ENCODE assay signal across 19 mouse cellular contexts in the genomic region with DNA sequence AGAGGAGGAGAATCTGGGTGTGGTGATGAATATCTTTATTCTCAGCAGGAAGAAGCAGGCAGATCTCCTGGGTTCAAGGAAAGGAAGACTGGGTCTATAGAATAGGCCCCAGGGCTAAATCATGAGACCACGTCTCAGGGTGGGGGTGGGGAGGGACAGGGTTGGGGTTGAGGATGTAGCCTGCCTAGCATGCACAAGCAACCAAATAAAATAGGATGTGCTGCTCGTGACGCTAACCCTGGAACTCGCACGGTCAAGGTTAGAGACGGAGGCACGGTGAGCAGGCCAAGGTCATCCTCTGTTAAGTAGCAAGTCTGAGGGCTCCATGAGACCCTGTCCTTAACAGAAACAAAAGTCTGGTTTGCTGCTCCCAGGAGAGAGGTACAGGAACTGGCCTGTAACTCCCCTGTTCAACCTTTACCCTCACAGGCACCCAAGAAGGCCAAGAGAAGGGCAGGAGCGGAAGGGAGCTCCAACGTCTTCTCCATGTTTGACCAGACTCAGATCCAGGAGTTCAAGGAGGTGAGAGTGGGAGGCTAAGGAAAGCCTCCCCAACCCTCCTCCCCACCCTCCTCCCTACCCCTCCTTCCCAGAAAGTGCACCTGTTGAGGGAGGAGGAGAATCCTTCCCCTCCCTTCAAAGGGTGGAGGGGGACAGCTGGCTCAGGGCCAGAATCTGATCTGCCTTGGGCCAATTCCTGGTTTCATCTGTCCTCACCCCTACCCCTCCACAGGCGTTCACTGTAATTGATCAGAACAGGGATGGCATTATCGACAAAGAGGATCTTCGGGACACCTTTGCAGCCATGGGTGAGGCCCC. TPM values are rescaled to one million over a fixed set of nuclear protein-coding genes. Genes with fewer than 3 reads are reported as not detected.
DNase-seq lines count a peak whose midpoint lies in the region; ATAC-seq lines count a peak whose summit lies in the region.
"Had no signal": no experiment of that assay in that cellular context is flagged by ENCODE, and none has a peak within 500 bp of the region (broad histone marks: within the 10 kb centered on the region; RNA-seq: fewer than 3 reads in every experiment).

No protein-coding gene starts in this region.

- no peaks in the 10 kb centered on the region for H3K36me3 ChIP-seq in limb, embryonic 13.5 days
- H3K36me3 ChIP-seq in limb, embryonic 10.5 days: no peaks in the 10 kb centered on the region
- H3K36me3 ChIP-seq in limb, embryonic 15.5 days: no peaks in the 10 kb centered on the region
- no peaks in the 10 kb centered on the region for H3K36me3 ChIP-seq in forebrain, embryonic 16.5 days (ENCODE audit: control insufficient read depth, insufficient read depth)
- H3K36me3 ChIP-seq: intestine, embryonic 15.5 days; liver, embryonic 15.5 days; lung, embryonic 15.5 days had no signal

- H3K27me3 ChIP-seq in limb, embryonic 13.5 days: peaks cover 9% of the 10 kb centered on the region; the same call in 1 of the 2 replicates
- peaks cover 25% of the 10 kb centered on the region for H3K27me3 ChIP-seq in limb, embryonic 10.5 days (ENCODE audit: low read depth, poor library complexity, severe bottlenecking)
- H3K27me3 ChIP-seq in limb, embryonic 15.5 days: no peaks in the 10 kb centered on the region
- H3K27me3 ChIP-seq in forebrain, embryonic 16.5 days (replicated peaks; ENCODE audit: control insufficient read depth, insufficient read depth, low read length): no peaks in the 10 kb centered on the region
- H3K27me3 ChIP-seq: intestine, embryonic 15.5 days; liver, embryonic 15.5 days; lung, embryonic 15.5 days had no signal

- H3K27ac ChIP-seq in limb, embryonic 13.5 days: no peak overlapping the region
- no peak overlapping the region for H3K27ac ChIP-seq in limb, embryonic 10.5 days
- no peak overlapping the region for H3K27ac ChIP-seq in limb, embryonic 15.5 days
- H3K27ac ChIP-seq in forebrain, embryonic 16.5 days (ENCODE audit: low read length): no peak overlapping the region
- H3K27ac ChIP-seq: forebrain, embryonic 13.5 days; hindbrain, embryonic 10.5 days; intestine, embryonic 15.5 days; liver, embryonic 15.5 days; lung, embryonic 15.5 days had no signal

- no peak overlapping the region for H3K9ac ChIP-seq in limb, embryonic 13.5 days
- no peak overlapping the region for H3K9ac ChIP-seq in limb, embryonic 15.5 days
- H3K9ac ChIP-seq in forebrain, embryonic 16.5 days (replicated peaks; ENCODE audit: low read depth, low read length): no peak overlapping the region
- H3K9ac ChIP-seq: forebrain, embryonic 13.5 days; intestine, embryonic 15.5 days; liver, embryonic 15.5 days; lung, embryonic 15.5 days had no signal

- H3K4me1 ChIP-seq in limb, embryonic 13.5 days: peaks cover 25% of the 10 kb centered on the region
- H3K4me1 ChIP-seq in limb, embryonic 10.5 days: peaks cover 36% of the 10 kb centered on the region
- H3K4me1 ChIP-seq in limb, embryonic 15.5 days: peaks cover 26% of the 10 kb centered on the region
- peaks cover 13% of the 10 kb centered on the region for H3K4me1 ChIP-seq in forebrain, embryonic 16.5 days (replicated peaks; ENCODE audit: control insufficient read depth, insufficient read depth, low read length)

- peak overlapping the region; percentile 42 for H3K4me3 ChIP-seq in limb, embryonic 13.5 days
- H3K4me3 ChIP-seq in limb, embryonic 10.5 days: no peak overlapping the region
- peak overlapping the region; percentile 7 for H3K4me3 ChIP-seq in limb, embryonic 15.5 days
- no peak overlapping the region for H3K4me3 ChIP-seq in forebrain, embryonic 16.5 days (replicated peaks; ENCODE audit: low read length)
- H3K4me3 ChIP-seq: erythroblast, embryonic 14.5 days; forebrain, embryonic 13.5 days; hindbrain, embryonic 10.5 days; intestine, embryonic 15.5 days; layer of hippocampus, adult 2 months; liver, embryonic 15.5 days; lung, embryonic 15.5 days had no signal

- WGBS in limb, embryonic 13.5 days: 82% methylated on average over 12 of the region's 12 CpGs
- WGBS in limb, embryonic 10.5 days: 86% methylated on average over 12 of the region's 12 CpGs
- WGBS in limb, embryonic 15.5 days: 82% methylated on average over 12 of the region's 12 CpGs
- 91% methylated on average over 12 of the region's 12 CpGs for WGBS in forebrain, embryonic 16.5 days

- no peak overlapping the region for H3K4me2 ChIP-seq in limb, embryonic 13.5 days (replicated peaks)
- no peak overlapping the region for H3K4me2 ChIP-seq in limb, embryonic 15.5 days
- no peak overlapping the region for H3K4me2 ChIP-seq in forebrain, embryonic 16.5 days (ENCODE audit: low read length)
- H3K4me2 ChIP-seq: forebrain, embryonic 13.5 days; intestine, embryonic 15.5 days; liver, embryonic 15.5 days; lung, embryonic 15.5 days had no signal

- no peak for ATAC-seq in cerebellum, adult (ENCODE audit: insufficient number of reproducible peaks, low FRiP score, low TSS enrichment)
- no peak for ATAC-seq in limb, embryonic 13.5 days (ENCODE audit: low FRiP score, low read depth)
- ATAC-seq in limb, embryonic 15.5 days (ENCODE audit: insufficient number of reproducible peaks, low FRiP score, low TSS enrichment, low read depth): no peak
- no peak for ATAC-seq in forebrain, embryonic 16.5 days
- ATAC-seq: forebrain, embryonic 13.5 days; hindbrain, embryonic 16.5 days; intestine, embryonic 15.5 days; midbrain, embryonic 16.5 days had no signal

- H3K9me3 ChIP-seq in limb, embryonic 13.5 days: no peaks in the 10 kb centered on the region
- no peaks in the 10 kb centered on the region for H3K9me3 ChIP-seq in limb, embryonic 10.5 days (replicated peaks)
- no peaks in the 10 kb centered on the region for H3K9me3 ChIP-seq in limb, embryonic 15.5 days
- no peaks in the 10 kb centered on the region for H3K9me3 ChIP-seq in forebrain, embryonic 16.5 days (ENCODE audit: control insufficient read depth, low read length)
- H3K9me3 ChIP-seq: forebrain, embryonic 13.5 days; hindbrain, embryonic 10.5 days; intestine, embryonic 15.5 days; liver, embryonic 15.5 days; lung, embryonic 15.5 days had no signal

- peak; percentile 53 for DNase-seq in cerebellum, adult 9-11 months
- DNase-seq in limb, embryonic 10.5 days (ENCODE audit: low spot score): no peak
- peak; percentile 95 for DNase-seq in ZHBTc4 (ENCODE audit: low read depth, low spot score)
- DNase-seq in frontal cortex, postnatal 10 days (ENCODE audit: low spot score in 2 of 2): no peak
- DNase-seq: cerebellum, adult 9-10 months; right cerebral cortex, postnatal 14 days had no signal

RNA-seq across cellular contexts. Expression of a gene that starts 4.0 kb away (rescaled TPM):
- 350 and 353 TPM in 2 replicates for polyA plus RNA-seq in limb, embryonic 13.5 days (2015; fragmentation: Nextera tagmentation; extraction: Ambion mirVana)
- polyA plus RNA-seq in limb, embryonic 10.5 days (2016; fragmentation: Nextera tagmentation; extraction: Ambion mirVana): 8.8 and 13.1 TPM in 2 replicates
- polyA plus RNA-seq in limb, embryonic 15.5 days (2015; fragmentation: Nextera tagmentation; extraction: Ambion mirVana): 422 and 1,232 TPM in 2 replicates
- 4.1 and 8.3 TPM in 2 replicates for polyA plus RNA-seq in forebrain, embryonic 16.5 days (2015; fragmentation: Nextera tagmentation; extraction: Ambion mirVana)

RNA-seq across cellular contexts. Expression of a gene that starts 4.4 kb away (rescaled TPM):
- 31.7 and 34.8 TPM in 2 replicates for polyA plus RNA-seq in limb, embryonic 13.5 days (2015; fragmentation: Nextera tagmentation; extraction: Ambion mirVana)
- 32.1 and 34.8 TPM in 2 replicates for polyA plus RNA-seq in limb, embryonic 10.5 days (2016; fragmentation: Nextera tagmentation; extraction: Ambion mirVana)
- 24.6 and 25.5 TPM in 2 replicates for polyA plus RNA-seq in limb, embryonic 15.5 days (2015; fragmentation: Nextera tagmentation; extraction: Ambion mirVana)
- polyA plus RNA-seq in forebrain, embryonic 16.5 days (2015; fragmentation: Nextera tagmentation; extraction: Ambion mirVana): 24.9 and 31.0 TPM in 2 replicates

RNA-seq across cellular contexts. Expression of a gene that starts 16.8 kb away (rescaled TPM):
- polyA plus RNA-seq in limb, embryonic 13.5 days (2015; fragmentation: Nextera tagmentation; extraction: Ambion mirVana): 72.2 and 72.4 TPM in 2 replicates
- 85.9 and 94.0 TPM in 2 replicates for polyA plus RNA-seq in limb, embryonic 10.5 days (2016; fragmentation: Nextera tagmentation; extraction: Ambion mirVana)
- polyA plus RNA-seq in limb, embryonic 15.5 days (2015; fragmentation: Nextera tagmentation; extraction: Ambion mirVana): 53.6 and 55.1 TPM in 2 replicates
- polyA plus RNA-seq in forebrain, embryonic 16.5 days (2015; fragmentation: Nextera tagmentation; extraction: Ambion mirVana): 88.2 and 91.0 TPM in 2 replicates

RNA-seq across cellular contexts. Expression of a gene that starts 20.2 kb away (rescaled TPM):
- polyA plus RNA-seq in limb, embryonic 13.5 days (2015; fragmentation: Nextera tagmentation; extraction: Ambion mirVana): 51.8 and 52.1 TPM in 2 replicates
- 74.2 and 74.9 TPM in 2 replicates for polyA plus RNA-seq in limb, embryonic 10.5 days (2016; fragmentation: Nextera tagmentation; extraction: Ambion mirVana)
- 37.3 and 38.4 TPM in 2 replicates for polyA plus RNA-seq in limb, embryonic 15.5 days (2015; fragmentation: Nextera tagmentation; extraction: Ambion mirVana)
- polyA plus RNA-seq in forebrain, embryonic 16.5 days (2015; fragmentation: Nextera tagmentation; extraction: Ambion mirVana): 66.1 and 69.3 TPM in 2 replicates

RNA-seq across cellular contexts. Expression of a gene that starts 20.3 kb away (rescaled TPM):
- 23.5 and 27.9 TPM in 2 replicates for polyA plus RNA-seq in limb, embryonic 13.5 days (2015; fragmentation: Nextera tagmentation; extraction: Ambion mirVana)
- 27.0 and 29.9 TPM in 2 replicates for polyA plus RNA-seq in limb, embryonic 10.5 days (2016; fragmentation: Nextera tagmentation; extraction: Ambion mirVana)
- polyA plus RNA-seq in limb, embryonic 15.5 days (2015; fragmentation: Nextera tagmentation; extraction: Ambion mirVana): 19.6 and 22.7 TPM in 2 replicates
- 18.8 and 26.5 TPM in 2 replicates for polyA plus RNA-seq in forebrain, embryonic 16.5 days (2015; fragmentation: Nextera tagmentation; extraction: Ambion mirVana)

Comparison
In these comparisons a context has a peak if more than half of its experiments do, and no peak if none do; other contexts are left out.
1. H3K4me3 ChIP-seq: peak in limb, embryonic 13.5 days (single experiment) and limb, embryonic 15.5 days (single experiment); none in limb, embryonic 10.5 days (single experiment) and forebrain, embryonic 16.5 days (single experiment).
2. RNA of a gene that starts 4.0 kb away (polyA plus RNA-seq): 422 to 1,232 TPM in limb, embryonic 15.5 days and 350 to 353 TPM in limb, embryonic 13.5 days; 8.8 to 13.1 TPM in limb, embryonic 10.5 days and 4.1 to 8.3 TPM in forebrain, embryonic 16.5 days; every median in the first group is over 10 times any median in the second.
3. DNase-seq: peak in cerebellum, adult 9-11 months (single experiment) and ZHBTc4 (single experiment); none in limb, embryonic 10.5 days (single experiment) and frontal cortex, postnatal 10 days (0 of 2).